Mouse (Mus musculus): ENCODE results near the gene Lrig2. TPM values are rescaled to one million over a fixed set of nuclear protein-coding genes. Genes with fewer than 3 reads are reported as not detected.

Gene Lrig2
- total RNA-seq, 2 experiments from 2014 or later, result 35.9 to 36.9 TPM

Other genes starting within 250 kb of the Lrig2 start
- 10 to 100 TPM; 45.4 to 48.5 TPM for gene Slc16a1, start 126.8 kb upstream of the Lrig2 start, total RNA-seq (2021)

Data from left cerebral cortex, postnatal 4 days (tissue).